Mouse (Mus musculus): Measurements from ENCODE around the gene Piga.
A peak's percentile ranks its signal among the peaks of the same experiment; 100 is the strongest.

The Piga gene

GRCm38 (mm10) chrX:164432682-164433081 lies 13.1 kb downstream of the Piga start:
- DNase-seq (ENCODE audit: low read depth, low spot score): no peak

GRCm38 (mm10) chrX:164436709-164437108 lies 17.1 kb downstream of the Piga start, which contains the start of gene Asb11:
Gene Asb11, plus strand, starts transcription at chrX:164436994.
- DNase-seq (ENCODE audit: low read depth, low spot score): no peak

DNA sequence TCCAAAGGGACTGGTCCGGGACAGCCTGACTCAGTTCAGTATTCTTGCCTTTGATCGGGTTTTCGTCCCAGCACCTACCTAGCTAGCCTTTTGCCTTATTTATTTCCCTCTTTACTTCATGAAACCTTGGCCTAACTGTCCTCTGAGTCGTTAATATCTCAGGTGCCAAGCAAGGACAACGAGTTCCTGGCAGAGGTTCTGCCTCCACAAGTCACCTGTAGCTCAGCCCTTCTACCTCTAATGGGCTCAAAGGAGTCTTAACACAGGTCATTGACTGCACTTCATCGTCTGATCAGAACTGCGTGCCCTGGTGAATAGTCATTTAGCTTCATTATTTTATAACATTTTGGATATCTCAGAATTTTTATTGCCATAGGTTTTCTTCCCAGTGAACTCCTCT lies 19.9 kb downstream of the Piga start:
- no peak for DNase-seq (ENCODE audit: low read depth, low spot score)

DNA sequence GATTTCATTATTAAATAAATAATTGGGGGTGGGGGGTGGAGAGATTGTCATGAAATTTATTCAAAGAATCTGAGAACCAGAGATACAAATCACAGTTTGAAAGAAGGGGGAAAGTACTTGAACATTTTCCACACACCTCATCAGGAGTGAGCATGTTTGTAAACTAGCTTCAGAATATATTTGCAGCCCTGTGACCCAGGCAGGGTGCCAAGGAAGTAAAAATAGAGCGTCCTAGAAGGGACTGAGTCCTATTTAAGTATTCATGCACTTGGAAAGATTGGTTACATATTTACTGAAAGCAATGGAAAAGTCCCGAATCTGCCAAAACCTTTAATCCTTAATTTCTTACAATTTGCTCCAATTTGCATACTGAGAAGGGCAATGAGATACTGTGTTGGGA lies 20.6 kb downstream of the Piga start:
- DNase-seq (ENCODE audit: low read depth, low spot score): no peak

DNA sequence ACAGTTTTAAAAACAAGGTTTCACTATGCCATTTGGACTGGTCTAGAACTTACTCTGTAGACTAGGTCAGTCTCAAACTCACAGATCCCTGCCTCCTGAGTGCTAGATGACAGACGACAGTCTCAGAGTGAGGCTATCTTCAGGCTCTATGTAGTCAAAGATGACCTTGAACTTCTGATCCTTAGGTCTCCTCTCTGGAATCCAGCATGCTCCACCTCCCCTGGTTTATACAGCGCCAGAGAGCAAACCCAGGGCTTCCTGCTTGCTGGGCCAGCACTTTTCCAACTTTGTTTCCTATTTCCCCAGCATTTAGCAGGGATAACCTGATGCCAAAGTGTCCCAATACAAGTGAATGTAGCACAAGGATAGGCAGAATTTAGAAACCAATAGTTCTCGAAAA lies 21.1 kb downstream of the Piga start:
- no peak for DNase-seq (ENCODE audit: low read depth, low spot score)

DNA sequence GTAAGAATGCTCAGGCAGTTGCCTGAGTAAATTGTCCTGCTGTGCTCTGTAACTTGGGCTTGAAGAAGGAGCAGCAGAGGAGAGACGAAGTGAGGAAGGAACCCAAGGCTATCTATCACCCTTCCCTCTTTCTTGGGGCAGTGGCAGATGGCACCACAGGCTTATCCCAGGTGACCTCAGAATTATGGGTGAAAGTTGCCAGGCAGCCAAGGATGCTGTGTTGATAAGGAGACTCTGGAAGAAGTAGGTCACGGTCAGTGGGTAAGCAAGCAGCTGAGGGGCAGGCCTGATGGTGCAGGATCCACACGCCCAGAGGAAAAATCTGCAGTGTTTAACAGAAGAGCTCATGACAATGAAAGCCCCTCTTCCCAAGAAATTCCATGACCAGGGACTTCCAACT lies 21.7 kb downstream of the Piga start:
- DNase-seq (ENCODE audit: low read depth, low spot score): no peak

GRCm38 (mm10) chrX:164445601-164446000 lies 26.0 kb downstream of the Piga start:
- no peak for DNase-seq (ENCODE audit: low read depth, low spot score)

- peak; percentile 1 for DNase-seq (ENCODE audit: low read depth, low spot score)
Measured at GRCm38 (mm10) chrX:164446106-164446551, 26.5 kb downstream of the Piga start.

- no peak for DNase-seq (ENCODE audit: low read depth, low spot score)
Measured at GRCm38 (mm10) chrX:164446835-164447681, 27.5 kb downstream of the Piga start.

- no peak for DNase-seq (ENCODE audit: low read depth, low spot score)
Measured at GRCm38 (mm10) chrX:164447682-164448071, 28.1 kb downstream of the Piga start.

GRCm38 (mm10) chrX:164449201-164449600 lies 29.6 kb downstream of the Piga start:
- DNase-seq (ENCODE audit: low read depth, low spot score): peak; percentile 62

DNA sequence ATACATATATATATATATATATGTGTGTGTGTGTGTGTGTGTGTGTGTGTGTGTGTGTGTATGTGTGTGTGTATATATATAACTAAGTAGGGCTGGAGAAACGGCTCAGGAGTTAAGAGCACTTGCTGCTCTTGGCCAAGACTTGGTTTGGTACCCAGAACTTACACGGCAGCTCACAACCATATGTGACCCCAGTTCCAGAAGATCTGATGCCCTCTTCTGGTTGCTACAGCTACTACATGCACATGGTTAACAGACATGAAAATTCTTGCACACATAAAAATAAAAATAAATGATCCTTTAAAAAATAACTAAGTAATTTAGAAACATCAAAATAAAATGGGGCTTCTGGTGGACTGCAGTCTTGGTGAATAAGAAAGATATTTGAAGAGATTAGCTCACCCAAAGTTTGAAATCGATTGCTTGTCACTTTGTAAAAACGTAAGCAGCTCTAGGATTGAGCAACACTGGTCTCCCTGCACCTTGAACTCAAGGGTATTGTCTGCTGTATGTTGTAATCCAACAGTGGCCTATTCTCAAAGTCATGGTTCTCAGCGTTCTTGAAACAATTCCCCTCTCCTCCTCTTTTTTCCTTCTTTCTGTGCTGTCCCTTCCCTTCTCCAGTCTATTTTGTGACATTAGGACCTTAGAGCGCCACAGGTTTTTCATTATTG lies 39.8 kb downstream of the Piga start:
- DNase-seq (ENCODE audit: low read depth, low spot score): no peak
